Mouse (Mus musculus): ENCODE measurements around the gene Myadm.

Gene Myadm

GRCm38 (mm10) chr7:3317704-3318103, 28.8 kb downstream of the Myadm start:
- DNase-seq (ENCODE audit: low read depth, low spot score) = no peak

- no peak for DNase-seq (ENCODE audit: low read depth, low spot score)
Measured at GRCm38 (mm10) chr7:3320856-3321255, 32.0 kb downstream of the Myadm start.

DNA sequence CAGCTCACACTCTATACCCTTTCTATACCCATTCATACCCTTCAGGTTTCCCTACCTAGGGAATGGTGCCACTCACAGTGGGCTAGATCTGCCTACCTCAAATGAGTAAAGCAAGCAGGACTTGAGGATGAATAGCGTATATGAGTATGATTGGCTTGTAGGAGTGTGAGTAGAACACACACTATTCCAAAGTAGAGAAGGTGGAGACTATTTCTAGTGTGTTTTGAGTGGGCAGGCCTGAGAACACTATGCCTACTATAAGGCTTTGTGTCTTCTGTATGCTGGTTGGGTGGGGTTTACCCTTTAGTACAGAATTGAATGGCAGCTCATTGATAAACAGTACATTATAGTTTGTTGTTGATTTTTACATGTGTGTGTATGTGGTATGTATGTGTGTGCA, 34.9 kb downstream of the Myadm start:
- DNase-seq (ENCODE audit: low read depth, low spot score) = no peak

DNA sequence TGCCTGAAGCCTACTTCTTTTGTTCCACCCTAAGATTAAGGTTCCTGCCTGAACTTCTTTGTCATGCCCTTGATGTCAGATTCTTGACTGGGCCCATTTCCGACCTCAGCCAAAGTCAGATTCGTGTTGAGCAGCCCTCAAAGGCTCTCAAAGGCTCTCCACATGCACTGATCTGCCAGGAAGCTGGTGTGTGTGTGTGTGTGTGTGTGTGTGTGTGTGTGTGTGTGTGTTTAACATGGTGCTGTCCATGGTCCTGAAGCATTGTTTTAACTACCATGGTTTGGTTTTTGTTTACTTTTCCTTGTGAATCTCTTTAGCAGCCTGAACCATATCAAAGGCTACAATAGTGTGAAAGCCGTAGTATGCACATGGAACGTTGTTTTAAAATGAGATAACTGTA, 39.1 kb downstream of the Myadm start:
- no peak for DNase-seq (ENCODE audit: low read depth, low spot score)

DNA sequence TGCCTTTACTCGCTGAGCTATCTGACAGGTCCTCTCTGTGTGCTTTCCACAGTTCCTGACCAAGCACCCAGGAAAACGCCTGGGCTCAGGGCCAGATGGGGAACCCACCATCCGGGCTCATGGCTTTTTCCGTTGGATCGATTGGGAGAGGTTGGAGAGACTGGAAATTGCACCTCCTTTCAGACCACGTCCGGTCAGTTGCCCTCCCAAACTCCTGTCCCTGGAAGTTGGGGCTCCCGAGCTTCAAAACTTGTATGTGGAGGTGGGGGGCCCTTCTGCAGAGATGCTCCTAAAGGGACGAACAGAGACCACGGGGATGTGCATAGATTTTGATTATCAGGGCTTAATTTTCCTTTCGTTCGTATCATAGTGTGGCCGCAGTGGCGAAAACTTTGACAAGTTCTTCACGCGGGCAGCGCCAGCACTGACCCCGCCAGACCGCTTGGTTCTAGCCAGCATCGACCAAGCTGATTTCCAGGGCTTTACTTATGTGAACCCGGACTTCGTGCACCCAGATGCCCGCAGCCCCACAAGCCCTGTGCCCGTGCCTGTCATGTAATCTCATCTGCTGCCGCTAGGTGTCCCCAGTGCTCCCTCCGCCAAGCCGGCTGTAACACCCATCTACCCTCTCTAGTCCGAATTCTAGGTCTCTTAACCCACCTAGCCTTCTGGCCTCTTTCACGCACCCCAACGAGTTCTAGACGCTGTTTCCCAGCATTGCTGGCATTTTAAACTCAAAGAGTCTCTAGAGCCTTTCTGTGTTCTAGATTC, 41.1 kb downstream of the Myadm start:
- peak; percentile 65 for DNase-seq (ENCODE audit: low read depth, low spot score)

DNA sequence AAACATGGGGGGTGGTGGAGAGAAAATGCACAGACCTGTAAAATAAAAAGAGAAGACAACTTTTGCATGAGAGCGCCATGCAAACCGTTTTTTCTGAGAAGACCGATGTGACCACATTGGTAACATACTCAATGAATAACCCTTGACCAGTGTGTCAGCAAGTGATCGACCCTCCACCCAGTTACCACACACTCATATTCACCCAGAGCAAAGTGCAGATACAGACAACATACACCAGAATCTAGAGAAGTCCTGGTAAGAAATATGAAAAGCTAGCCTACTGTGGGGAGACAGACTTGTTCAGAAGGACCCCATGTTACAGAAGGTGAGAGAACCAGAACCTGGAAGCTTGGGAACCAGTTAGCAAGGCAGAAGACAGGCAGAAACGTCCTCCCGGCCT, 42.3 kb downstream of the Myadm start:
- no peak for DNase-seq (ENCODE audit: low read depth, low spot score)

DNA sequence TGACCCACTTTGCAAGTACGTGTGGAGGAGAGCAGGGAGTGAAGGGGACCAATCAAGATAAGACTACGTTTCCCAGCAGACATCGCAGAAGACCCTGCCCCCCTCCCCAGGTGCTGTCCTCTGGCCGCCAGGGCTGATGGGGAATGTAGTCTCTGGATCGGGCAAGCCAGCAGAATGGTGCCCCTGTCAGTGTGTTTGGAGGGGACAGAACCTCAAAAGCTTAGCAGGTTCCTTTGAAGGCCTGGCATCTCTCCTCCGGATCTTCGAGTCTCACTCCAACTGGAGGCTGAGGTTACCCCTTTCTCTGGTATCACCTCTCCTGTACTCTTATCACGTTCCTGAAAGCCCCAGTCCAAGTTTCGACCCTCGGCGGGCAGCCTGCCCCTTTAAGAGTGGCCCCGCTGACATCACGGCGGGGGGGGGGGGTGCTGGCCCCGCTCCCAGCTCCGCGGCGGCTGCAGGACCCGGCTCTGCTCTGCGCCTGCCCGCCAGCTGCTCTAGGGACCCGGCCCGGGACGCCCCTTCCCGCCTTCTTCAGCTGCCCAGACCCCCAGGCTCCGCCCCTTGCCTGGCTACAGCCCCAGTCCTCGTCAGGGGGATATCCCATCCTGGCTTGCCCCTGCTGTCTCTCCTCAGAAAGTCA, 42.8 kb downstream of the Myadm start:
- peak; percentile 75 for DNase-seq (ENCODE audit: low read depth, low spot score)

- no peak for DNase-seq (ENCODE audit: low read depth, low spot score)
Measured at GRCm38 (mm10) chr7:3332224-3332615, 43.3 kb downstream of the Myadm start.

DNA sequence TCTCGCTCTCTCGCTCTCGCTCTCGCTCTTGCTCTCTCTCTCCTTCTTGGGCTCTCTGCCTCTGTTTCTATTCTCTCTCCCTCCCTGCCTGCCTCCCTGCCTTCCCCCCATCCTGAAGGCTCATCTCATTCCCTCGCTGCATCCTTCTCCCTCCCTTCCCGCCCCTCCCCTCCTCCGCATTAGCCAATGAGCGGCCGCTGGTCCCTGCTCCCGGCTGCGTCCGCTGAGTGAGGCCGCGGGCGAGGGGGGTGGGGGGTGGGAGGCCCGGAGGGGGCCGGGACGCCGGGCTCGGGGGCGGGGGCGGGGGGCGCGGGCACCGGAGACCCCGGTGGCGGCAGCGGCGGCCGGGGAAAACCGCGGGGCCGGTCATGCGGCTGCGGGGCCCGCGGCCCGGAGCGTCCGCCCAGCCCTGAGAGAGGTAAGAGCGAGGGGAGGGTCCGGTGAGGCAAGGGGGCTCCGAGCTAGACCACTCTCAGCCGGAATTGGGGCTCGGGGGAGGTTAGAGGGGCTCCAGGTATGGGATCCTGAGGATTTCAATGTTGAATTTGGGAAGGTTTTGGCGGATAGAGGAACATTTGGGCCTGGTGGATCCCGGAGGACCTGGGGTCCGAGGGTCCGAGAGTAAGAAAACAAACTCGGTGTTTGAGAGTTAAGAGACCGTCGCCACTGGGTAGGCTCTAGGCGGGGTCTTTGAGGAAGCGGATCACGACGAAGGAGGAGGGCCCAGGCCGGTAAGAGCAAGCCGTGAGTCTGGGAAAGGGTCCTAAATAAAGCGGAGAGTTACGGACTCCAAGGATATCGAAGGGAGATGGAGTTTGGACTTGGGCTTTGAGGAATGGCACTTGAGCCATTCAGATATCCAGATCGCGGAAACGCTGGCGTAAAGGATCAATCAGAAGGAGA, 44.0 kb downstream of the Myadm start, which contains the start of gene Cacng7:
Gene Cacng7, plus strand, starts transcription at position 337 of the 903 bp plus-strand sequence.
- DNase-seq (ENCODE audit: low read depth, low spot score) = peak; percentile 59

GRCm38 (mm10) chr7:3333542-3333941, 44.7 kb downstream of the Myadm start:
- no peak for DNase-seq (ENCODE audit: low read depth, low spot score)

GRCm38 (mm10) chr7:3336412-3336811, 47.5 kb downstream of the Myadm start:
- DNase-seq (ENCODE audit: low read depth, low spot score) = no peak

GRCm38 (mm10) chr7:3338286-3338935, 49.5 kb downstream of the Myadm start:
- DNase-seq (ENCODE audit: low read depth, low spot score) = no peak

- no peak for DNase-seq (ENCODE audit: low read depth, low spot score)
Measured at GRCm38 (mm10) chr7:3339010-3339409, 50.1 kb downstream of the Myadm start.

DNA sequence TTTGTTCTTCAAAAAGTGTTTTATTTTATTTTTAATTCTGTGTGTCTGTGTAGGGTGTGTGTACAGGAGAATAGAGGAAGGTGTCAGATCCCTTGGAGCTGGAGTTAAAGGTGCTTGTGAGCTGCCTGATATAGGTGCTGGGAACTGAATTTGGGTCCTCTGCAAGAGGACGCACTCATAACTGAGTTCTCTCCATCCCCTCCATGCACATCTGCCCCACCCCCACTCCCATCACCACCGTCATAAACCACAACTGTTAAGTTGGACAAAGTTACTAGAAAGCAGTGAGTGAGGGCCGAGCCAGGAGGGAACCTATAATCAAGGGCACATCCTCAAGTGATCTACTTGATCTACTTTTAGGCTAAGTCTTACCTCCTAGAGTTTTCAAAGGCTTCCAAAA, 55.0 kb downstream of the Myadm start:
- no peak for DNase-seq (ENCODE audit: low read depth, low spot score)

- no peak for DNase-seq (ENCODE audit: low read depth, low spot score)
Measured at GRCm38 (mm10) chr7:3345301-3345700, 56.4 kb downstream of the Myadm start.

- no peak for DNase-seq (ENCODE audit: low read depth, low spot score)
Measured at GRCm38 (mm10) chr7:3347366-3348287, 58.7 kb downstream of the Myadm start.

DNA sequence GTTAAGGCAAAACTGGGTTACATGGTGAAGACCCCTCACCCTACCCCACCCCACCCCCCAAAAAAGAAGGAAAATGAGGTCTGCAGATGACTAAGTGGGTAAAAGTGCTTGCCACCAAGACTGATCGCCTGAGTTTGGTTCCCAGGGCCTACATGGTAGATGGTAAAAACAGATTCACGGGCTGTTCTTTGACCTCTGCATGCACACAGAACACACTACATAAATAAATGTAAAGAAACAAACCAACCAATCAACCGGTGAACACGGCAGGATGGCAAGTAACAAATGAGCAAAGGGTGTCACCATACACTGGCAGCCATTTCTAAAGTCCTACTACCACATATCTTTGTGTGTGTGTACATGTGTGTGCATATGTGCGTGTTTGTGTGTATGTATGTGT, 59.4 kb downstream of the Myadm start:
- DNase-seq (ENCODE audit: low read depth, low spot score) = no peak

GRCm38 (mm10) chr7:3349775-3350174, 60.9 kb downstream of the Myadm start:
- DNase-seq (ENCODE audit: low read depth, low spot score) = no peak
